Mouse (Mus musculus) ES-Bruce4 (cell line): ENCODE measurements around the gene Ssbp2. TPM values are rescaled to one million over a fixed set of nuclear protein-coding genes. Genes with fewer than 3 reads are reported as not detected.

Experiments used
- H3K27ac ChIP-seq: 2 replicates; pipeline ENCODE4 v1.5.1; 2012; ENCODE audit warnings: low read length, inconsistent platforms; ENCODE audit not compliant: insufficient read depth
- H3K27me3 ChIP-seq: 2 replicates; pipeline ENCODE4 v1.6.1; 2012; ENCODE audit warnings: mild to moderate bottlenecking, low read length, inconsistent platforms; ENCODE audit not compliant: control insufficient read depth, poor library complexity, insufficient read depth, severe bottlenecking
- H3K36me3 ChIP-seq: 2 replicates; pipeline ENCODE4 v1.6.1; 2012; ENCODE audit warnings: inconsistent platforms, mild to moderate bottlenecking, low read length, moderate library complexity; ENCODE audit not compliant: control insufficient read depth, poor library complexity, insufficient read depth, severe bottlenecking
- H3K4me1 ChIP-seq: one replicate; pipeline ENCODE4 v1.8.1; 2011; ENCODE audit warnings: low read length; ENCODE audit not compliant: control insufficient read depth, insufficient read depth
- H3K4me3 ChIP-seq: 2 replicates; pipeline ENCODE4 v1.5.1; 2011; ENCODE audit warnings: low read depth, mild to moderate bottlenecking, low read length
- H3K9ac ChIP-seq: 2 replicates; pipeline ENCODE4 v1.6.1; 2012; ENCODE audit warnings: low read depth, mild to moderate bottlenecking, inconsistent platforms; ENCODE audit not compliant: poor library complexity, severe bottlenecking
- H3K9me3 ChIP-seq: replicated peaks from 2 replicates; pipeline ENCODE4 v1.6.1; 2012; ENCODE audit warnings: mild to moderate bottlenecking, low read length, inconsistent platforms; ENCODE audit not compliant: control insufficient read depth, poor library complexity, insufficient read depth, severe bottlenecking
- CTCF ChIP-seq: IDR thresholded peaks from one replicate; pipeline ENCODE4 v1.8.1; 2011; ENCODE audit warnings: low read depth, low read length
- EP300 ChIP-seq: IDR thresholded peaks from 2 replicates; pipeline ENCODE4 v1.6.1; 2011; ENCODE audit warnings: low read depth, low read length; ENCODE audit not compliant: insufficient read depth
- POLR2A ChIP-seq: IDR thresholded peaks from one replicate; pipeline ENCODE4 v1.8.1; 2011; ENCODE audit warnings: low read length; ENCODE audit not compliant: insufficient read depth
- polyA plus RNA-seq: library from polyadenylated mRNA; stranded (reverse); fragments of >200 nt; gene quantifications from 2 replicates; pipeline ENCODE4 v1.2.4, GENCODE M21; 2011; ENCODE audit warnings: low read depth; ENCODE audit not compliant: missing spikeins, insufficient read depth, insufficient read length

Ssbp2 gene
- polyA plus RNA-seq, 1 experiment = 5.5 TPM

GRCm38 (mm10) chr13:91501735-91502134 lies 41.7 kb downstream of the Ssbp2 start:
- H3K9ac ChIP-seq = no peak overlapping the region
- H3K4me3 ChIP-seq = no peak overlapping the region
- H3K27ac ChIP-seq = no peak overlapping the region
- no peaks in the 10 kb centered on the region for H3K27me3 ChIP-seq
- no peaks in the 10 kb centered on the region for H3K36me3 ChIP-seq
- H3K9me3 ChIP-seq = no peaks in the 10 kb centered on the region
- H3K4me1 ChIP-seq = no peaks in the 10 kb centered on the region
- TF ChIP-seq EP300 = no peak
- no peak for TF ChIP-seq POLR2A
- no peak for TF ChIP-seq CTCF

- no peaks in the 10 kb centered on the region for H3K4me1 ChIP-seq
- no peak overlapping the region for H3K27ac ChIP-seq
- no peaks in the 10 kb centered on the region for H3K9me3 ChIP-seq
- no peak overlapping the region for H3K9ac ChIP-seq
- H3K27me3 ChIP-seq = no peaks in the 10 kb centered on the region
- no peaks in the 10 kb centered on the region for H3K36me3 ChIP-seq
- no peak overlapping the region for H3K4me3 ChIP-seq
- TF ChIP-seq CTCF = no peak
Measured at GRCm38 (mm10) chr13:91502642-91503373, 42.7 kb downstream of the Ssbp2 start.

- Histone ChIP-seq H3K4me3 (no peak overlapping the region), H3K27ac (no peak overlapping the region), H3K4me1 (no peaks in the 10 kb centered on the region), H3K36me3 (no peaks in the 10 kb centered on the region), H3K27me3 (no peaks in the 10 kb centered on the region), H3K9ac (no peak overlapping the region), H3K9me3 (no peaks in the 10 kb centered on the region)
- TF ChIP-seq POLR2A (no peak), EP300 (no peak), CTCF (no peak)
Measured at GRCm38 (mm10) chr13:91508991-91509390, 48.9 kb downstream of the Ssbp2 start.

- Histone ChIP-seq H3K4me1 (no peaks in the 10 kb centered on the region), H3K27me3 (no peaks in the 10 kb centered on the region), H3K4me3 (no peak overlapping the region), H3K36me3 (no peaks in the 10 kb centered on the region), H3K9ac (no peak overlapping the region), H3K27ac (no peak overlapping the region), H3K9me3 (no peaks in the 10 kb centered on the region)
- TF ChIP-seq EP300 (no peak), POLR2A (no peak), CTCF (no peak)
Measured at GRCm38 (mm10) chr13:91509467-91509866, 49.4 kb downstream of the Ssbp2 start.

GRCm38 (mm10) chr13:91514979-91515378 lies 54.9 kb downstream of the Ssbp2 start:
- Histone ChIP-seq H3K36me3 (no peaks in the 10 kb centered on the region), H3K27ac (no peak overlapping the region), H3K4me3 (no peak overlapping the region), H3K4me1 (no peaks in the 10 kb centered on the region), H3K27me3 (no peaks in the 10 kb centered on the region), H3K9ac (no peak overlapping the region), H3K9me3 (no peaks in the 10 kb centered on the region)
- TF ChIP-seq CTCF = no peak
- TF ChIP-seq EP300 = no peak
- TF ChIP-seq POLR2A = no peak

- Histone ChIP-seq H3K4me3 (no peak overlapping the region), H3K9me3 (no peaks in the 10 kb centered on the region), H3K27ac (no peak overlapping the region), H3K9ac (no peak overlapping the region), H3K36me3 (no peaks in the 10 kb centered on the region), H3K27me3 (no peaks in the 10 kb centered on the region), H3K4me1 (no peaks in the 10 kb centered on the region)
- TF ChIP-seq EP300 = no peak
- no peak for TF ChIP-seq CTCF
- no peak for TF ChIP-seq POLR2A
Measured at GRCm38 (mm10) chr13:91520073-91520750, 60.1 kb downstream of the Ssbp2 start.
